Mouse (Mus musculus): ENCODE data around the gene Bmp8b. TPM values are rescaled to one million over a fixed set of nuclear protein-coding genes. Genes with fewer than 3 reads are reported as not detected.

Gene Bmp8b
- polyA plus RNA-seq (2021), result 0.06 TPM

GRCm38 (mm10) chr4:123104651-123105450 lies at the start of gene Bmp8b:
Bmp8b (plus strand) TSS chr4:123105165.
- ChIA-PET CTCF (no interaction called here), POLR2A (no interaction called here)
- DNase-seq (ENCODE audit: low read depth, low spot score), result no peak
- H3K27me3 ChIP-seq, result no peaks in the 10 kb centered on the region
- no peak for ATAC-seq
- TF ChIP-seq CTCF (IDR thresholded peaks at IDR 0.05), result no peak
- in situ Hi-C loops (cut with MboI; ENCODE audit: low pct_unique_long_range_greater_than_20kb), result loop anchor here (5.0 kb wide), 1 partner anchor 232 kb away; no protein-coding TSS in a partner anchor

GRCm38 (mm10) chr4:123056560-123057109 lies 48.3 kb upstream of the Bmp8b start:
- ATAC-seq, result no peak
- CTCF ChIA-PET, result no interaction called here

GRCm38 (mm10) chr4:123057957-123058356 lies 47.0 kb upstream of the Bmp8b start:
- ChIA-PET CTCF (no interaction called here), POLR2A (no interaction called here)
- no peak for TF ChIP-seq CTCF (IDR thresholded peaks at IDR 0.05)
- ATAC-seq, result no peak
- DNase-seq (ENCODE audit: low read depth, low spot score), result no peak
- in situ Hi-C loops (cut with MboI; ENCODE audit: low pct_unique_long_range_greater_than_20kb), result no loop called here
- no peaks in the 10 kb centered on the region for H3K27me3 ChIP-seq

More at GRCm38 (mm10) chr4:123056560-123057109, 48.3 kb upstream of the Bmp8b start:
- in situ Hi-C loops (cut with MboI; ENCODE audit: low pct_unique_long_range_greater_than_20kb), result no loop called here
- DNase-seq (ENCODE audit: low read depth, low spot score), result no peak
- POLR2A ChIA-PET, result no interaction called here
- no peak for TF ChIP-seq CTCF (IDR thresholded peaks at IDR 0.05)
- H3K27me3 ChIP-seq, result no peaks in the 10 kb centered on the region

- no peaks in the 10 kb centered on the region for H3K27me3 ChIP-seq
- in situ Hi-C loops (cut with MboI; ENCODE audit: low pct_unique_long_range_greater_than_20kb), result no loop called here
- CTCF ChIA-PET, result interaction anchor here (1.3 to 1.4 kb wide), 2 partner anchors 10 to 11 kb away, joined by 3 to 4 read pairs; no protein-coding TSS in a partner anchor
- ATAC-seq (no peak), DNase-seq (ENCODE audit: low read depth, low spot score) (no peak)
- no peak for TF ChIP-seq CTCF (IDR thresholded peaks at IDR 0.05)
- POLR2A ChIA-PET, result no interaction called here
Measured at GRCm38 (mm10) chr4:123061744-123062143, 43.2 kb upstream of the Bmp8b start.

- ChIA-PET POLR2A (no interaction called here), CTCF (interaction anchor here (0.7 kb wide), 1 partner anchor 14 kb away, joined by 3 read pairs; no protein-coding TSS in a partner anchor)
- no peak for ATAC-seq
- DNase-seq (ENCODE audit: low read depth, low spot score), result no peak
- no peak for TF ChIP-seq CTCF (IDR thresholded peaks at IDR 0.05)
- no peaks in the 10 kb centered on the region for H3K27me3 ChIP-seq
- in situ Hi-C loops (cut with MboI; ENCODE audit: low pct_unique_long_range_greater_than_20kb), result no loop called here
Measured at GRCm38 (mm10) chr4:123068646-123069045, 36.3 kb upstream of the Bmp8b start.

GRCm38 (mm10) chr4:123071266-123071966 lies 33.5 kb upstream of the Bmp8b start:
- ATAC-seq, result no peak
- ChIA-PET CTCF (interaction anchor here (0.9 to 1.8 kb wide), 4 partner anchors 9 to 76 kb away, joined by 3 to 5 read pairs (median 4); partner anchors contain the start of gene Mycl), POLR2A (no interaction called here)
- TF ChIP-seq CTCF (IDR thresholded peaks at IDR 0.05), result no peak
- no peak for DNase-seq (ENCODE audit: low read depth, low spot score)
- in situ Hi-C loops (cut with MboI; ENCODE audit: low pct_unique_long_range_greater_than_20kb), result no loop called here
- peaks cover 3% of the 10 kb centered on the region for H3K27me3 ChIP-seq

DNA sequence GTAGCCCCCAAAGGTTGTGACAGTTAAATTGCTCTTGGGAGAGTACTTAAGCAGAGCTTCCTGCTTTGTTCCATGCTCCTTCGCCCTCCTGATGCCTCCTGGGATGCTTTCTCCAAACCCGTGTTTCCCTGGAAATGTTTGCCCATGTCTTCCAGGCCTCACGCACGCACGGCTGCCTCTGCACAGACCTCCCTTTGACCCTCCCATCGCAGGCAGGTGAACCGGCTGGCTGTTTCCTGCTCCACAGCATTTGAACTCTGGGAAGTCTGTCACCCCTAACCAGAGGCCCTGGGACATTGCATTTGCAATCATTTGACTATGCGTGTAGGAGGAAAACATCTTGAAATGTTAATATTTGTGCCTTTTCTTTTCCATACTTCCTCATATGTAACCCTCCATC lies 28.0 kb upstream of the Bmp8b start:
- TF ChIP-seq CTCF (IDR thresholded peaks at IDR 0.05), result no peak
- ATAC-seq (no peak), DNase-seq (ENCODE audit: low read depth, low spot score) (no peak)
- in situ Hi-C loops (cut with MboI; ENCODE audit: low pct_unique_long_range_greater_than_20kb), result loop anchor here (25.0 kb wide), 1 partner anchor 1840 kb away; no protein-coding TSS in a partner anchor
- peaks cover 3% of the 10 kb centered on the region for H3K27me3 ChIP-seq
- ChIA-PET CTCF (no interaction called here), POLR2A (interaction anchor here (0.6 kb wide), 1 partner anchor 195 kb away, joined by 4 read pairs; no protein-coding TSS in a partner anchor)

GRCm38 (mm10) chr4:123078231-123078630 lies 26.7 kb upstream of the Bmp8b start:
- peaks cover 3% of the 10 kb centered on the region for H3K27me3 ChIP-seq
- in situ Hi-C loops (cut with MboI; ENCODE audit: low pct_unique_long_range_greater_than_20kb), result loop anchor here (25.0 kb wide), 1 partner anchor 1841 kb away; no protein-coding TSS in a partner anchor
- POLR2A ChIA-PET, result no interaction called here
- no peak for DNase-seq (ENCODE audit: low read depth, low spot score)
- CTCF ChIA-PET, result interaction anchor here (1.1 kb wide), 1 partner anchor 81 kb away, joined by 3 read pairs; no protein-coding TSS in a partner anchor
- no peak for TF ChIP-seq CTCF (IDR thresholded peaks at IDR 0.05)
- no peak for ATAC-seq

DNA sequence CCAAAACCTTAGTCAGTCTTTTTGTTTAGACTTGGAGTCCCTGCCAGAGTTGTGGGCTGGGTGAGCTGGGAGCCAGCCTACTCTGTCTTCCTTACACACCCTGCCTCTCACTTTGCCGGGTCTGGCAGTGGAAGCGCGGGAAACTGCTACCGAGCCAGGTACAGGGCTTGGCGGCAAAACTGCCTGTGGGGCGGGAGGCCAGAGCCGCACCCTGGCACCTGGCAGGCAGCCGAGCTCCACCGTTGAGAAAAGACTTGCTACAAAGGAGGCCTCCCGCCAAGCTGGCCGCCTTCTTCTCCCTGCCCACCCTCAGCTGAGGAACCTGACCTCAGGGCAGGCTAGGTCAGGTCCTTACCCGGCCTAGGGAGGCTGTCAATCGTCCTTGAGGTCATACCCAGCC lies 24.2 kb upstream of the Bmp8b start:
- no peak for DNase-seq (ENCODE audit: low read depth, low spot score)
- CTCF ChIA-PET, result interaction anchor here (0.6 to 3.0 kb wide), 2 partner anchors 85 to 300 kb away, joined by 3 to 22 read pairs; partner anchors contain the start of gene Mycl
- in situ Hi-C loops (cut with MboI; ENCODE audit: low pct_unique_long_range_greater_than_20kb), result loop anchor here (5.0 to 25.0 kb wide), 2 partner anchors 83 to 1843 kb away; partner anchors contain the start of gene Mycl
- no peak for ATAC-seq
- TF ChIP-seq CTCF (IDR thresholded peaks at IDR 0.05), result no peak
- H3K27me3 ChIP-seq, result no peaks in the 10 kb centered on the region
- POLR2A ChIA-PET, result no interaction called here
